Mouse (Mus musculus): ENCODE measurements around the gene Spon1.
A peak's percentile ranks its signal among the peaks of the same experiment; 100 is the strongest.

Spon1 gene

GRCm38 (mm10) chr7:113841521-113841920 lies 75.7 kb downstream of the Spon1 start:
- DNase-seq (ENCODE audit: low spot score in 2 of 2) = no peak

GRCm38 (mm10) chr7:113843150-113843549 lies 77.4 kb downstream of the Spon1 start:
- DNase-seq (ENCODE audit: low spot score in 2 of 2) = no peak

- no peak for DNase-seq (ENCODE audit: low spot score in 2 of 2)
These were observed 79.4 kb downstream of the Spon1 start for GRCm38 (mm10) chr7:113845191-113845590.

DNA sequence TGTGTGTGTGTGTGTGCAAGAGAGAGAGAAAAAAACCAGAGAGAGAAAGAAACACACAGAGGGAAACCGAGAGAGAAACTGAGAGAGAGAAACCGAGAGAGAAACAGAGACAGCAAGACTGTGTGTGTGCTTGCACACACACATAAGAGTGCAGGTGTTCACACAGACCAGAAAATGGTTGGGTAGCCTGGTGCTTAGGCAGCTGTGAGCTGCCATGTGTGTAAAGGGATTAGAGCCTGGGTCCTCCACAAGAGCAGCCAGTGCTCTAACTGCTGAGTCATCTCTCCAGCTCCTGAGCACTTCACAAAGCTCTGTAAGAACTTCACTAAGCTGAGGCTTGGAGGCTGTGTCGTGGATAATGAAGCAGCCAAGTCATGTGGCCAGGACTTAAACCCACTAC lies 80.8 kb downstream of the Spon1 start:
- DNase-seq (ENCODE audit: low spot score in 2 of 2) = no peak

- no peak for DNase-seq (ENCODE audit: low spot score in 2 of 2)
These were observed 81.4 kb downstream of the Spon1 start for GRCm38 (mm10) chr7:113847041-113847819.

DNA sequence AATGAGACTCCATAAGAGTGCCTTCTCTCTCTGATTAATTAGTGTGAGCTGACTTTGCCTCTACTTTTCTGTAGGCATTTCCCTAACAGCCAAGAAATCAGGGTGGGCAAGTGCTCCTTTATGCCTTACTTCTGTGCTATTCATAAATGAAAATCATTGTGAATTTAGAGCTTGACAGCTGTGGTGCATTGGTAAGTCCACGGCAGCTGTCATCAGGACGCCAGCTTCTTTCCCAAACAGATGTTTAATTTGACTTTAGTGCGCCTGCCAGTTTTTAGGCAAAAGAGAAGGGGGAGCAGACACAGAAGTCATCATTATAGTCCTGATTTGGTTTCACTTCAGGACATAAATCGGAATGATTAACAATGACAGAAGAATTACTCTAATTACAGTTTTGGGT lies 84.6 kb downstream of the Spon1 start:
- DNase-seq (ENCODE audit: low spot score in 2 of 2) = no peak

GRCm38 (mm10) chr7:113855396-113855795 lies 89.6 kb downstream of the Spon1 start:
- DNase-seq (ENCODE audit: low spot score in 2 of 2) = no peak

DNA sequence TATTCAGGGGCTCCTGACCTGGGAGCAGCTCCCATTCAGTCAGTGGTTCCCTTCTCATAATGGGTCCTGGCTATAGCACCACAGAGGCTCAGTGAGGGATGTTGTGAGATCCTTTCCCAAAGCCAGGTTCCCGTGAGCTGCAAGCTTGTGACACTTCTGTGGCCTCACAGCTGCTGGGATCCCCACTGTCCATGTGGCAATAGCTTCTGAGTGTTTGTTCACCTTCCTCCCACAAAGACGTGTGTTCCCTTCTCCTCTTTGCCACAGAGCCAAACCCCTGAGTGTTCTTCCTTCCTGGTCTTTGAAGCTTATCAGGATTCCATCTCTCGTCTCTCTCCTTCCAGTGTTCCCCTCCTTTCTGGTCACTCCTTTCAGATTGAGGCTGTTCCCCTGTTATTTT lies 90.3 kb downstream of the Spon1 start:
- DNase-seq (ENCODE audit: low spot score in 2 of 2) = no peak

- DNase-seq (ENCODE audit: low spot score in 2 of 2) = no peak
These were observed 93.7 kb downstream of the Spon1 start for GRCm38 (mm10) chr7:113859480-113859881.

DNA sequence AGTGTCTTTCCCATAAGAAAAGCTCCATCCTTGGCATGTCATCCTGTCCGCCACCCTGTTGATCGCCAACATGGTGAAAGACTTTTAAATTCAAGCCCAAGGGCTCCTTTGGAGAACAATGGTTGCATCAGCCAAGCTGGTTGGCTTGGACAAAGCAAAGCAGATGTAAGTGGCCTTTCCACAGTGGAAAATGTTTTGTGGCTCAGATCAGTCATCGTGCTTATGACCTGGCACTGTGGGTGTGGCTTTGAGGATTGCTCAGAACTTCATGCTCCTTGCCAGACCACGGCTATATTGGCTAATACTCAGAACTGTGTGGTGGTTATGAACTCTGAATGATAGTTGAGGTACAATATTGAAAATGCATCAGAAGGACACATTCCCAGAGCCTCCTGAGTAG lies 96.2 kb downstream of the Spon1 start:
- no peak for DNase-seq (ENCODE audit: low spot score in 2 of 2)

- no peak for DNase-seq (ENCODE audit: low spot score in 2 of 2)
These were observed 107.0 kb downstream of the Spon1 start for GRCm38 (mm10) chr7:113872846-113873245.

DNA sequence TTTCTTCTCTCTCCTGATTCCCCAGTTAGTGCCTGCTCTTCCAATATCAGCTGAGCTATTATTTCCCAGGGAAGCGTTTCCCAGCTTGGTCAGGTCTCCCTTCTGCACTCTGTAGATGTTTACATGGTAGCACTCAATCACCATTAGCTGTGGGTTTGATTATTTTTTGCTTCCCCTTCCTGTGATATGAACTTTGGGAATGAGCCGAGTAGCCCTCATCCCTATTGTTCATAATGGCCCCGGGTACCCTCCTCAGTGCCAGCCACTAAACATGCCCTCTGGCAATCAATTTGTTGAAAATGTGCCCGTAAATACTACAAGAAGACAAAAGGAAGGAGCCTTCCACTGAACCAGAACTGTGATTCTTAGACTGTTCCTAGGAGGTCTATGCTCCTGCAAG lies 111.7 kb downstream of the Spon1 start:
- no peak for DNase-seq (ENCODE audit: low spot score in 2 of 2)

DNA sequence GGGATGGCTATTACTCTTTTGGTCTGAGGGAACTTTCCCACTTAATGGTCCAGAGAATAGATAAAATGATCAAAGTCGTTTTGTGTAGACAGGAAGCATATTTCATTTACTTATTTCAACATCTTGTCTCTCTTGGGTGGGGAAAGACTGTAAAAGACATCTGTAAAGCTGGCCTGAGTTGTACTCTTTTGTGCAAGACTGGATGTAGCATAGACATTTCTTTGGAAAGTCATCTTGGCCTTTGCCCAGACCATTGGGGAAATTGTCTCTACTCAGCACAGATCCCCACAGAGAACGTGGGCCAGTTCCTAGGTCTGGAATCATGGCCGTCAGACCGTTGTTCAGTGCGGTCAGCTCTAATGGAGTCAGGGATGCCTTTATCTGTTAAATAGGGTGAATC lies 112.1 kb downstream of the Spon1 start:
- DNase-seq (ENCODE audit: low spot score in 2 of 2) = no peak

DNA sequence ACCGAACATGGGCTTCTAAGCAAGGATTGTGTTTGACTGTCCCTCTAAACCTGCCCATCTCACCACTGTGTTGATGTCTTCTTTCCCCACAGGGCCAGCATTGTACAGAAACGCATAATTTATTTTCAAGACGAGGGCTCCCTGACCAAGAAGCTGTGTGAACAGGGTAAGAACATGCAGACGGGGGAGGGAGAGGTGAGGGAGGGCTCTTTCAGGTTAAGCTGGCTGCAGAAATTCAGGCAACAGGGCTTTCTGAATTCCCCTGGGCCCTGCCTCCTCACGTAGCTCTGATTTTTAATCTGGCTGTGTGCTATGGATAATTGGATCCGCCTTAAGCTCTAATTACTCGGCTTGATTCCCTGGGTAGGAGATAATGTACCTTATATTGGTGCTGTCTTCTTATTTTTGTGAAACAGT lies 113.3 kb downstream of the Spon1 start:
- DNase-seq (ENCODE audit: low spot score in 2 of 2) = no peak

- no peak for DNase-seq (ENCODE audit: low spot score in 2 of 2)
These were observed 114.2 kb downstream of the Spon1 start for GRCm38 (mm10) chr7:113880021-113880420.

GRCm38 (mm10) chr7:113890782-113891181 lies 125.0 kb downstream of the Spon1 start:
- DNase-seq (ENCODE audit: low spot score in 2 of 2) = no peak

DNA sequence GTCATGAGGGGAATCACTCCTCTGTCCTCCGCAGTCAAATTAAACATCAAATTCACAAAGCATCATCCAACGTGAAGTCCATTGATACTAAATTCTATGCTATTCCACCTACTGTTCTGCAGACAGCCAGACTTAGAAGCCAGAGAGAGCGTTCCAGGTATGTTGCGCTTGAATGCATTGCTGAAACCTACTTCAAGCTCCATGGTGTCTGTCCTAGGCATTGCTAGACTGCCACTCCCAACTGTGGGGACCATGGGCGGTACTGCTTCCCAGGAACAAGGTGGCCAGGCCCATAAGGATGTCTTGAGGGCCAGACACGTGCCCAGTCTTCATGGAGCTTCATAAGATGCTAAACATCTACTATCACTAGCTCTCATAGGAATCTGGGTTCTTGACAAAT lies 125.7 kb downstream of the Spon1 start:
- DNase-seq (ENCODE audit: low spot score in 2 of 2) = no peak

- no peak for DNase-seq (ENCODE audit: low spot score in 2 of 2)
These were observed 128.3 kb downstream of the Spon1 start for GRCm38 (mm10) chr7:113893944-113894662.

- no peak for DNase-seq (ENCODE audit: low spot score in 2 of 2)
These were observed 129.5 kb downstream of the Spon1 start for GRCm38 (mm10) chr7:113895266-113895665.

- DNase-seq (ENCODE audit: low spot score in 2 of 2) = peak in 1 of 2 experiments; percentile 15
These were observed 132.6 kb downstream of the Spon1 start for GRCm38 (mm10) chr7:113898388-113898787.

DNA sequence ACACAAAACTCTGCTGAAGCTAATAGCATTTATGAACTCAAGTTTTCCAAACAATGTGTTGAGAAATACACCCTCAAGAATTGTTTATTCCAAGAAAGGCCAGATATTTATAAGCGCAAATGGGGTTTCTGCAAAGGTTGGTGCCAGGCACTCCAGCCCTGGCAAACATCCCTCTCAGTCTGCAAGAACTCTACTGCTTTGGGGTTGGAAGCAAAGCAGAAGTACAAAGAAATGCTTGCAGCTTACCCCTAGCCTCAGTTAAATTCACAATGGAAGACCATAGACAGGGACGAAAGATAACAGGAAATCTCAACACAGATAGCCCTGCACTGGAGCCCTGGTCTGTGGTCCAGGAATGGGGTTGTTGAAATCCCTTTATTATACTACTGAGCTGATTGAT lies 135.7 kb downstream of the Spon1 start:
- DNase-seq (ENCODE audit: low spot score in 2 of 2) = no peak

DNA sequence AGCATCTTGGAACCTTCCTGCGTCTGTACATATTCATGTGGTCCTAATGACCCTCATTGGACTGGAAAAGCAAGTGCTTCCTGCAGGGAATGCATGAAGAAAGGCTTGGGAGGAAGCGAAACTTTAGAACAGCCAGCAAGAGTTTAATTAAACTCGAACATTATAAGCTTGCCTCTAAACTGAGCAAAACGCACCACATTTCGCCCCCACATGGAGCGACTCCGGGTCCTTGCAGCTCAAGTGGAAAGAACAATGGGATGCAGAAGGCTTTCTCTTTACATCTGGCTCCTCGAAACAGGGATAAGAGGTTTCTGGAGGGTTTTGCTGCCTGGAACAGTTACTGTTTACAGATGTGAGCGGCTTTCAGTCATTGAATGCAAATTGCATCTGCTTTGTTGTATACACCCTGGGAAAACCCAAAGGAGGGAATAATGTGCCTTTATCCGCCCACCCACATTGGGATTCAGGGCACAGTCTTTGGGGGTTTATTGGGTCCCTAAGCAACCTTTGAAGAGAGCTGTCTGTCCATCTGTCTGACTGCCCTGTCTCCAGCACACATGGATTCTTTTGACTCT lies 136.2 kb downstream of the Spon1 start:
- no peak for DNase-seq (ENCODE audit: low spot score in 2 of 2)
